Mouse (Mus musculus) lung, embryonic 16.5 days (tissue): ENCODE measurements around the gene Prkg1. TPM values are rescaled to one million over a fixed set of nuclear protein-coding genes. Genes with fewer than 3 reads are reported as not detected.

Experiments
- ATAC-seq: fragments of 200-750 bp; cut with Nextera tagmentation; 2 replicates; pipeline ENCODE4 v1.8.0; 2017; ENCODE audit warnings: low read depth, mild to moderate bottlenecking, moderate library complexity
- H3K27ac ChIP-seq: fragments of 300-500 bp; sonication (generic); 2 replicates; pipeline ENCODE4 v1.5.1; 2014; ENCODE audit warnings: mild to moderate bottlenecking, control low read depth, low read length
- H3K27me3 ChIP-seq: fragments of 300-500 bp; sonication (generic); 2 replicates; pipeline ENCODE4 v1.6.1; 2014; ENCODE audit warnings: low read depth, low read length, mixed read lengths; ENCODE audit not compliant: control insufficient read depth, insufficient read depth
- H3K36me3 ChIP-seq: fragments of 300-500 bp; sonication (generic); 2 replicates; pipeline ENCODE4 v1.6.1; 2014; ENCODE audit warnings: low read length; ENCODE audit not compliant: control insufficient read depth, insufficient read depth
- H3K4me1 ChIP-seq: fragments of 300-500 bp; sonication (generic); replicated peaks from 2 replicates; pipeline ENCODE4 v1.6.1; 2014; ENCODE audit warnings: low read length, mixed read lengths; ENCODE audit not compliant: control insufficient read depth, insufficient read depth
- H3K4me2 ChIP-seq: fragments of 300-500 bp; sonication (generic); 2 replicates; pipeline ENCODE4 v1.6.1; 2014; ENCODE audit warnings: low read depth, low read length, control low read depth
- H3K4me3 ChIP-seq: fragments of 300-500 bp; sonication (generic); 2 replicates; pipeline ENCODE4 v1.5.1; 2014; ENCODE audit warnings: mild to moderate bottlenecking, low read length, control low read depth
- H3K9ac ChIP-seq: fragments of 300-500 bp; sonication (generic); 2 replicates; pipeline ENCODE4 v1.6.1; 2014; ENCODE audit warnings: low read length, control low read depth
- H3K9me3 ChIP-seq: fragments of 300-500 bp; sonication (generic); 2 replicates; pipeline ENCODE4 v1.6.1; 2016; ENCODE audit warnings: low read length; ENCODE audit not compliant: control insufficient read depth
- WGBS: fragments of 180-500 bp; shearing (Covaris S2); extraction: QIAGEN DNeasy Blood & Tissue Kit; methylation state at CpG from one replicate; pipeline ENCODE4 v1.1.7; 2014; 5-methylcytosine and 5-hydroxymethylcytosine counted together
- polyA plus RNA-seq: library from polyadenylated mRNA; unstranded; fragments of >200 nt; fragmentation: Nextera tagmentation; extraction: Ambion mirVana; gene quantifications from 2 replicates; pipeline ENCODE4 v1.2.1, GENCODE M21; 2015

Prkg1 gene
- polyA plus RNA-seq, 1 experiment from 2014 or later: 6.9 TPM

DNA sequence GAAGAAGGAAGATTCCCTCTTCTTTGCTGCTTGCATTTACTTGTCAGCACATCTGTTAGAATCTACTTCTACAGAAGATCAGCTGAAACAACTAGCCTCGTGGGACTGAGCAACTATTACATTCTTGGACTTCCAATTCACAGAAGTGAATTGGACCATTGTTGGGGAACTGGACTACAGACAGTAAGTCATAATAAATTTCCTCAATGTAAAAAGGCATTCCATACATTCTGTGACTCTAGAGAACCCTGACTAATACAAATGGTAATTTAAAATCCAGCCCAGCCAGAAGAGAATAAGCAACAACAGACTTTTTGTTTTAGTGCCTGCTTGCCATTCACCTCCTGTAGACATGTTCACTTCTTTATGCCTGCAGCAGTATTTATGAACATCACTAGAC, 996.5 kb downstream of the Prkg1 start:
- ATAC-seq: no peak
- Histone ChIP-seq H3K4me1 (no peaks in the 10 kb centered on the region), H3K27ac (no peak overlapping the region), H3K9me3 (no peaks in the 10 kb centered on the region), H3K9ac (no peak overlapping the region), H3K4me3 (no peak overlapping the region), H3K27me3 (no peaks in the 10 kb centered on the region), H3K4me2 (no peak overlapping the region), H3K36me3 (no peaks in the 10 kb centered on the region)
- 49% methylated on average over 1 of the region's 1 CpGs for WGBS

DNA sequence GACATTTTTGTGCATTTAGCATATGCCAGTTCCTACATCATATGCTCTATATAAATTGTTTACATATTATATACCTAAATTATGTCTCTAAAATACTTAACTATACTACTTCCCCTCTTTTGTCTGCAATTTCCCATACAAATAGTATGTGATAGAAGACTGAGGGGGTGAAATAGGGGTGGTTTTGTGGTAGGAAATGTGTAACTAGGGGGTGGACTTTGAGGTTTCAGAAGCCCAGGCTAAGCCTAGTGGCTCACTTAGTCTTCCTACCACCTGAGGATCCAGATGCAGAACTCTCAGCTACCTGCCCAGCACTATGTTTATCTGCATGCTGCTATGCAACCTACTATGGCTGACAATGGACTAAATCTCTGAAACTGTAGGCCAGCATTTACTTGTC, 1020.4 kb downstream of the Prkg1 start:
- Histone ChIP-seq H3K9me3 (no peaks in the 10 kb centered on the region), H3K27me3 (no peaks in the 10 kb centered on the region), H3K4me1 (no peaks in the 10 kb centered on the region), H3K4me3 (no peak overlapping the region), H3K9ac (no peak overlapping the region), H3K27ac (no peak overlapping the region), H3K4me2 (no peak overlapping the region), H3K36me3 (no peaks in the 10 kb centered on the region)
- no peak for ATAC-seq

GRCm38 (mm10) chr19:30699130-30699529, 1065.7 kb downstream of the Prkg1 start:
- Histone ChIP-seq H3K9me3 (no peaks in the 10 kb centered on the region), H3K9ac (no peak overlapping the region), H3K4me1 (no peaks in the 10 kb centered on the region), H3K36me3 (no peaks in the 10 kb centered on the region), H3K27ac (no peak overlapping the region), H3K27me3 (no peaks in the 10 kb centered on the region), H3K4me2 (no peak overlapping the region), H3K4me3 (no peak overlapping the region)
- no peak for ATAC-seq
- 83% methylated on average over 5 of the region's 5 CpGs for WGBS

DNA sequence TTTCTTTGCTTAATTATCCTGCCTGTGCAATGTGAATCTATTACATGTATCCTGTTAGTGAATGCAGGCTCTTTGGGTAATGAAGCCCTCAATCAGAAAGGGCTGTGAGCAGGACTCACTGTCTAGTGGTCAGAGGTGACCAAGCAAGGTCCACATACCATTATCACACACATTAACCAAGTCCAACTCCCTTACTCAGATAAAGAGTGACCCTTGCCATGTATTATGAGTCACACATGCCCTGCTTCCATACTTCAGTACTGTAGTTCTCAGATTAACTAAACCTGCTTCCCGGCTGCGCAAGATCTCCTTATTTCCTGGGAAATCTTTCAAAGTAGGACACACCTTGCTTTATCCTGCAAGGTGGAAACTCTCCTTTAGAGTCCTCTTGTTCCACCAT, 1073.6 kb downstream of the Prkg1 start:
- ATAC-seq: no peak
- Histone ChIP-seq H3K9ac (no peak overlapping the region), H3K4me1 (peaks cover 3% of the 10 kb centered on the region; the same call in 1 of the 2 replicates), H3K36me3 (no peaks in the 10 kb centered on the region), H3K4me2 (no peak overlapping the region), H3K27me3 (no peaks in the 10 kb centered on the region), H3K4me3 (no peak overlapping the region), H3K9me3 (no peaks in the 10 kb centered on the region), H3K27ac (no peak overlapping the region)
- WGBS: 92% methylated on average over 2 of the region's 2 CpGs

GRCm38 (mm10) chr19:30690691-30691090, 1074.1 kb downstream of the Prkg1 start:
- H3K27ac ChIP-seq: no peak overlapping the region
- peaks cover 3% of the 10 kb centered on the region; the same call in 1 of the 2 replicates for H3K4me1 ChIP-seq
- no peak overlapping the region for H3K9ac ChIP-seq
- H3K9me3 ChIP-seq: no peaks in the 10 kb centered on the region
- no peak for ATAC-seq
- no peak overlapping the region for H3K4me3 ChIP-seq
- no peaks in the 10 kb centered on the region for H3K27me3 ChIP-seq
- no peaks in the 10 kb centered on the region for H3K36me3 ChIP-seq
- WGBS: 70% methylated on average over 6 of the region's 6 CpGs
- H3K4me2 ChIP-seq: no peak overlapping the region

GRCm38 (mm10) chr19:30687942-30688341, 1076.9 kb downstream of the Prkg1 start:
- Histone ChIP-seq H3K4me1 (peaks cover 3% of the 10 kb centered on the region; the same call in 1 of the 2 replicates), H3K9me3 (no peaks in the 10 kb centered on the region), H3K9ac (no peak overlapping the region), H3K27me3 (no peaks in the 10 kb centered on the region), H3K4me2 (no peak overlapping the region), H3K27ac (no peak overlapping the region), H3K36me3 (no peaks in the 10 kb centered on the region), H3K4me3 (no peak overlapping the region)
- no peak for ATAC-seq
- 82% methylated on average over 6 of the region's 6 CpGs for WGBS

- Histone ChIP-seq H3K27ac (no peak overlapping the region), H3K4me3 (no peak overlapping the region), H3K4me2 (no peak overlapping the region), H3K4me1 (no peaks in the 10 kb centered on the region), H3K36me3 (no peaks in the 10 kb centered on the region), H3K9ac (no peak overlapping the region), H3K9me3 (no peaks in the 10 kb centered on the region), H3K27me3 (no peaks in the 10 kb centered on the region)
- ATAC-seq: no peak
- 80% methylated on average over 8 of the region's 8 CpGs for WGBS
Measured at GRCm38 (mm10) chr19:30676308-30676707, 1088.5 kb downstream of the Prkg1 start.

DNA sequence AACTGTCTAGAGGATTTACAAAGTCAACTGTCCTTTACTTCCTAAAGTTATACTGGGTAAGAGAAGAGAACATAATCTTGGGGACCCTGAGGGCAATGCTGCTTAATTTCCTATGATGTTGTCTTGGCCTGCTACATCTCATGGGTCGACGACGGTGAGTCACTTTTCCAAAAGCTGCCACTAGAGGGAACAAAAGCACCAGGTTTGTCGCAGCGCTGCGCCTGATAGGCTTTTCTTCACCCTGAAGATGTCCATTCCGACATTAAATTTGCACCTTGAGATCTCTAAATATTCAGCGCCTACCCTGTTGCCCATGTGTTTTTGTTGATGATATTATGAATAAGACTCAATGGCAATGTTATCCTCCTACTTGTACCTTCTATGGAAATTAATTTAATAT, 1100.6 kb downstream of the Prkg1 start:
- ATAC-seq: no peak
- no peak overlapping the region for H3K4me3 ChIP-seq
- H3K27me3 ChIP-seq: no peaks in the 10 kb centered on the region
- no peaks in the 10 kb centered on the region for H3K36me3 ChIP-seq
- H3K27ac ChIP-seq: no peak overlapping the region
- no peaks in the 10 kb centered on the region for H3K9me3 ChIP-seq
- H3K9ac ChIP-seq: no peak overlapping the region
- no peaks in the 10 kb centered on the region for H3K4me1 ChIP-seq
- no peak overlapping the region for H3K4me2 ChIP-seq
- 7% methylated on average over 8 of the region's 8 CpGs for WGBS

DNA sequence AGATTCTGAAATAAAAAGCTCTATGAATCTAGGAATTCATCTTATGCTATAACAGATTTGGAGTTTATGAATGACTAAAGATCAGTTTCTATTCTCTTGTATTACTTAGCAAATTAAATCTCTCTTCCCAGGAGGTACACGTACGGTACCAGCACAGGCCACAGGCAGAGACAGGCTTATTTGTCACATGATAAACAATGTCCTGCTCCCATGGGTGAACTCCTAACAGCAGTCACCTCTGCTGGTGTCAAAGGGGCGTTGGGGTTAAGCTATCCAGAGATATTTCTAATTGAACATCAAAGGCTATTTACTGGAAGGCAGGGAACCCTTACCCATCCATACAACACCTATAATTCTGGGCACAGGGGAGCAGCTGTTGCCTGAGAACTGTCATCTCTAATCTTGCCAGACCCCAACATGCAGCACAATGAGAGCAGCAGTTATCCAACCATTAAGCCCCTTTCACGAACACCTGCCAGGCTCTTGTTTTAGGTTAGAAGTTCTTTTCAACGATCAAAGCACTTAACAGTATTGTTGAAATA, 1122.1 kb downstream of the Prkg1 start:
- H3K27me3 ChIP-seq: no peaks in the 10 kb centered on the region
- whole genome bisulfite sequencing: 35% methylated on average over 5 of the region's 5 CpGs
- no peaks in the 10 kb centered on the region for H3K4me1 ChIP-seq
- no peaks in the 10 kb centered on the region for H3K36me3 ChIP-seq
- no peak for ATAC-seq
- H3K9ac ChIP-seq: no peak overlapping the region
- H3K4me2 ChIP-seq: no peak overlapping the region
- no peaks in the 10 kb centered on the region for H3K9me3 ChIP-seq
- no peak overlapping the region for H3K4me3 ChIP-seq
- H3K27ac ChIP-seq: no peak overlapping the region

DNA sequence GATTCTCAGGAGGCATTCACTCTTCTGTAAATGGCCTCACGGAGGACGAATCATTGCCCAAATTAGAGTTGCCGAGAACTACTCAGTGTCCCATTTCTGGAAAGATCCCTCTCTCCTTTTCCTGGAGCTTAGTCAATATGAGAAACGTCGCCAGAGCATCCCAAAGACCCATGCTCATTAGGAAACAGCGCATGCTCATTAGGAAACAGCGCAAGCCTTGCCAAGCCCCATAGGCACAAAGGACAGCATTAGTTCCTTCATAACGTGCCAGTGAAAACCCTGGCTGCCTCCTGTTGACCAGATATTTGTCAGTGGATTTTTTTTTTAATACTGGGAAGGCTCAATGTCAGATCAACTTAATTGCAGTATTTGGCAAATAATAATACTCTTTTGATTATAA, 1127.4 kb downstream of the Prkg1 start:
- no peaks in the 10 kb centered on the region for H3K36me3 ChIP-seq
- H3K4me3 ChIP-seq: no peak overlapping the region
- H3K27ac ChIP-seq: no peak overlapping the region
- WGBS: 77% methylated on average over 8 of the region's 8 CpGs
- H3K9ac ChIP-seq: no peak overlapping the region
- H3K9me3 ChIP-seq: no peaks in the 10 kb centered on the region
- H3K4me1 ChIP-seq: no peaks in the 10 kb centered on the region
- no peak for ATAC-seq
- no peaks in the 10 kb centered on the region for H3K27me3 ChIP-seq
- no peak overlapping the region for H3K4me2 ChIP-seq
